Mouse (Mus musculus) neutrophil, adult 83 days (primary cell): ENCODE measurements around the gene Tas2r118. TPM values are rescaled to one million over a fixed set of nuclear protein-coding genes. Genes with fewer than 3 reads are reported as not detected.

ENCODE experiments used
- total RNA-seq, 2 experiments: library from RNA; stranded (reverse); gene quantifications; one replicate each; pipeline ENCODE4 v1.2.4; 2023

Tas2r118 gene
- total RNA-seq = not detected

GRCm38 (mm10) chr6:23969960-23970359 is at the start of gene Tas2r118:
Gene Tas2r118 (minus strand): TSS chr6:23970060.

Other genes starting within 250 kb of the Tas2r118 start
- gene Cadps2, start 130.6 kb downstream of the Tas2r118 start, total RNA-seq = under 1 TPM in 1 of 2 experiments, not detected in 1; 0.20 TPM
- under 1 TPM; 0.28 to 0.31 TPM for gene Slc13a1, start 198.0 kb upstream of the Tas2r118 start, total RNA-seq